Mouse (Mus musculus) gastrocnemius, postnatal 14 days (tissue): Measurements from ENCODE around the gene Rnf167. TPM values are rescaled to one million over a fixed set of nuclear protein-coding genes. Genes with fewer than 3 reads are reported as not detected.

Experiments
- DNase-seq: peaks from one replicate; pipeline ENCODE4 v3.0.0; 2021; ENCODE audit warnings: mixed read lengths
- intact Hi-C: fragments of 180-260 bp; cut with DNase I; formaldehyde crosslinking; loops from one replicate; pipeline ENCODE4 v1.15.1; 2025; ENCODE audit warnings: low total_unique reads
- long read RNA-seq, 2 experiments: library from polyadenylated mRNA; stranded (forward); transcript quantifications; one replicate each; pipeline ENCODE4 v2.0.0; 2021
- total RNA-seq, 2 experiments: library from RNA; stranded (reverse); gene quantifications; 2 replicates each; pipeline ENCODE4 v1.2.3; 2021

The Rnf167 gene
- 10 to 100 TPM; 34.9 to 35.7 TPM for total RNA-seq
- long read RNA-seq, experiment 1, transcript Rnf167-201 (9 exons, 1,833 nt), result major isoform, 13 of 23 reads
- long read RNA-seq, experiment 1, partial matches to known transcripts, result 4 of 23 reads
- long read RNA-seq, experiment 1, other reads (novel, unspliced or antisense), result 6 of 23 reads
- long read RNA-seq, experiment 2, transcript Rnf167-201 (9 exons, 1,833 nt), result major isoform, 16 of 31 reads
- long read RNA-seq, experiment 2, partial matches to known transcripts, result 6 of 31 reads
- long read RNA-seq, experiment 2, other reads (novel, unspliced or antisense), result 9 of 31 reads

DNA sequence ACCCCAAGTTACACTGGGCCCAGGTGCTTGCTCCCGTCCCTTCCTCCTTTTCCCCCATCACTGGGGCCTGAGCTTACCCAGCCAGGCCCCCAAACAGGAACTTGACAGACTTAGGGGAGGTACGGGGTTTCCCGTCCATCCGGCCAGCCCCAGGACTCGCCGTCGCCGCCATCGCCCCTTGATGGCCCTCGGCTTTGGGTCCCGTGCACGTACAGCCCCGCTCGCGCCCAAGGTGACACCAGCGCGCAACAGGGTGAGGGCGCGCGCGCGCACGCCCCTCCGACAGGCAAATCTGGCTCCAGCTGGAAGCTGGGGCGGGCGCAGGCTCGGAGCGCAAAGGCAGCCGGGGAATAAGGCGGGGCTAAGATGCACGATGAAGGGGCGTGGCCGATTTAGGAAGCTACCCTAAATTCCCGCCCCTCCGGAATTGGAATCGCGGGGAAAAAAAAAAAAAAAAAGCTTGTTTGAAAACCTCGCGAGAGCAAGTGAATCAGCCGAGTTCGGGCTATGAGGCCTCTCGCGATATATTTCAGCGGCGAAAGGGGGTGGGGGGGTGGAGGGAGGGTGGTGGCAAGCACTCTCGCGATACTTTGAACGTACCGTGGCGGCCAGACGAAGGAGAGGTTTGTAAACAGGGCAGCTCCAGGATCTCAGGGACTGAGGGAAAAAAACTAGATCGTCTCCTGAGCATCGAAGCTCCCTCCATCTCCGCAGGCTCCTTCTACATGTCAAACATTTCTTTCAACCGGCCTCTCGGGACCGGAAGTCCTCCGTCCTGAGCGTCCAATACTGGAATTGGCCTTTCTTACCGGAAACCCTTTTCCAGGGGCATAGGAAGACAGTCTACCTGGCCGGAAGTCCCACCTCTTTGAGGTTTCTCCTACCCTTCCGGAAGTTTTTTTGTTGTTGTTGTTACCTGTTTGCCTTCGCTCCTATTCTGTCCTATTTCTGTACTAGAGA is at the start of gene Rnf167, which contains the start of gene Slc25a11:
Rnf167 (plus strand) TSS at position 545 of the 960 bp plus-strand sequence.
Slc25a11 (minus strand) TSS at position 789 of the 960 bp plus-strand sequence.
- intact Hi-C loops, result no loop called here
- peak; percentile 96 for DNase-seq

DNA sequence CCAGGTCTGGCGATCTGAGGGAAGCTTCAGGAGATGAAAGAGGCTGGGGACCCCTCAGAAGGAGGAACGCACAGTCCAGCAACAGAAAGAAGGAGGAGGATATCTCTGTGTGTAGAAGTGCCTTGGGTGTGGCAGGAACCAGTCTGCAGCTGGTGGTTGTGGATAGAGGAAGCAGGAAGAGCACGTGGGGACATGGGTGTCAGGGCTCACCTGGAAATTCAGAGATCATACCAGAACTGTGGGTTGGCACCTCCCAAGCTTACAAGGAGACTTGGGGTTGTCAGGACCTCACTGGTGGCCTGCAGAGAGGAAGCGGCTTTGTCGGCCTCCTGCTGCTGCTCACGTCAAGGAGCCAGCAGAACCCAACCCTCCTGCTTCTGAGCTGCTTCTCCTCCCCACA is 49.7 kb upstream of the Rnf167 start:
- intact Hi-C loops, result no loop called here

DNA sequence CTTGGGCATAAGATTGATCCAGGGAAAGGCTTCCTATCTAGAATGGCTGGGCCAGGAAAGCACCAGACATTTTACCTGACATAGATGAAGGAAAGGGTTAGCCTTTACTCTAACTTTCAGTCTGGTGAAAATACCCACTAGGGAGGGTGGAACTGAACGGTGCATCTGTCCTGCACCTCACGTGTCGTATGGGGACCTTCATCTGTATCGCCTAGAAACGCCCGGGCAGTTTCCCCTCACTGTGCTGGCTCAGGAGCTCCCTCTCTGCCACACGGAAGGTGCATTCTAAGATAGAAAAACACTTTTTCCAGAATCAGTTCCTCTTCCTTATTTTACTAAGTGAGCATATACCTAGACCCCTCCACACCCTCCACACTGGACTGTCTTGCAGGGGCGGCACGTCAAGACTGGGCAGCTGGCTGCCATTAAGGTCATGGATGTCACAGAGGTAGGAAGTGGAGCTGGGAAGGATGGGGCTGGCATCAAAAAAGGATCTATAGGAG is 48.5 kb upstream of the Rnf167 start:
- intact Hi-C loops, result no loop called here
- no peak for DNase-seq

More for the DNA sequence above, 49.7 kb upstream of the Rnf167 start:
- DNase-seq, result no peak

DNA sequence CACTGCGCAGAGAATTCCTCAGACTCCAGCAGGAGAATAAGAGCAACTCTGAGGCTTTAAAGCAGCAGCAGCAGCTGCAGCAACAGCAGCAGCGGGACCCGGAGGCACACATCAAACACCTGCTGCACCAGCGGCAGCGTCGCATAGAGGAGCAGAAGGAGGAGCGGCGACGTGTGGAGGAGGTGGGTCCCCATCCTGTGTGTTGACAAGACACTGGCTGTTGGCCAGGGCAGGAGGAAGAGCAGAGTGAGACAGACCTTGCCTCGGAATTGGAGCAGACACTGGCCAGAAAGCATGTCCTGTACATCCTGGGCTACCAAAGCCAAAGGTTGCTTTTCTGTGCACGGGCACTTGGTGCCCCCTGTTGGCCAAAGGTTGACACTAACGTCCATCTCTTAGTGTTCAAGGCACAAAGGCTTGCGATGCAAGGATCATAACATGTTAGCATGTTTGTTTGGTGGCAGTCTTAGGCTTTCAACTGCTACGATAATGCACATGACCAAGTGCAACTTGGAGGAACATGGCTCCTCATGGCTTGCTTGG is 41.9 kb upstream of the Rnf167 start:
- intact Hi-C loops, result loop anchor here (2.0 to 10.0 kb wide), 3 partner anchors 73 to 150 kb away; partner anchors contain the start of genes Cxcl16, Gltpd2, Gm40193 and Med11
- peak; percentile 68 for DNase-seq

DNA sequence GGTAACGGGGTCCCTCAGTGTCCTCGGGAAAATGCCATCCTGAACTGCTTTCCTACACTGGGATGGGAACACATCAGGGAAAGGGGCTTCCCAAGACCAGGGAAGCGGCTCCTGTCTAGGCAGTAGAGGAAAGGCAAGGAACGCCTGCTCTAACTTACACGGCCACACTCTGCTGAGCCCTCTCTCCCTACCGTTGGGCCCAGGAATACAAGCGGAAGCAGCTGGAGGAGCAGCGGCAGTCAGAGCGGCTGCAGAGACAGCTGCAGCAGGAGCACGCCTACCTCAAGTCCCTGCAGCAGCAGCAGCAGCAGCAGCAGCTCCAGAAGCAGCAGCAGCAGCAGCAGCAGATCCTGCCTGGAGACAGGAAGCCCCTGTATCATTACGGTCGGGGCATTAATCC is 40.3 kb upstream of the Rnf167 start:
- intact Hi-C loops, result loop anchor here (5.0 to 10.0 kb wide), 2 partner anchors 74 to 152 kb away; partner anchors contain the start of genes Cxcl16, Gm40193, Med11 and Zmynd15
- DNase-seq, result no peak

DNA sequence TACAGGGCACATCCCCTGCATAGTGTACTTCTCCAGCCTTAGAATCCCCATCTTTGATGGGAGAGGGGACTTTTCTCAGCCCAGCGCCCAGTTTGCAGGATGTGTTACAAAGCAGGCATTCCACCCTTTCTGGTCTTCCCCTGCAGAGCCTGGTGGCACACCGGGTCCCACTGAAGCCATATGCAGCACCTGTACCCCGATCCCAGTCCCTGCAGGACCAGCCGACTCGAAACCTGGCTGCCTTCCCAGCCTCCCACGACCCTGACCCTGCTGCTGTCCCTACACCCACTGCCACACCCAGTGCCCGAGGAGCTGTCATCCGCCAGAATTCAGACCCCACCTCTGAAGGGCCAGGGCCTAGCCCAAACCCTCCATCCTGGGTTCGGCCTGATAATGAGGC is 39.4 kb upstream of the Rnf167 start:
- intact Hi-C loops, result loop anchor here (5.0 to 10.0 kb wide), 2 partner anchors 75 to 153 kb away; partner anchors contain the start of genes Cxcl16, Gm40193, Med11 and Zmynd15

DNA sequence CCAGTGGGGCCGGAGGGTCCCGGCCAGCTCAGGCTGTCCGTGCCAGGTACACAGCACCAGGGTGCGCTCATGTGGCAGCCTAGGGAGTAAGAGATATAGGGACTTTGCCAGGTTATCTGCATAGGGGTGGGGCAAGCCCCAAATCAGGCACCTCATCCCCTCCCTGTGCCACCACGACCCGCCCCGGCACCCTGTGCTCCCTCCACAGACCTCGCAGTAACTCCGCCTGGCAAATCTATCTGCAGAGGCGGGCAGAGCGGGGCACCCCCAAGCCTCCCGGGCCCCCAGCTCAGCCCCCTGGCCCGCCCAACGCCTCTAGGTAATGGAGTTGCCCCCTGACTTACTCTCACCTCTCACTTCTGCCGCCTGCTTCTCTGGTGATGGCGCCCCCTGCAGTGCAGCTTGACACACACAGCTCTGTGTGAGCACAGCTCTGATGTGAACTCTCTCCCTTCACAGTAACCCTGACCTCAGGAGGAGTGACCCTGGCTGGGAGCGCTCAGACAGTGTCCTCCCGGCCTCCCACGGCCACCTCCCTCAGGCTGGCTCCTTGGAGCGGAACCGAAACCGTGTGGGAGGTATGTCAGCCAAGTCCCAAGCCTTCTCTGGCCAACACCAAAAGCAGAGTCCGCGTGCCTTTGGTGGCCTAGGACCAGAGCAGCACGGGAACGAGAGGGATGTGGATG is 38.5 kb upstream of the Rnf167 start:
- peak; percentile 38 for DNase-seq
- intact Hi-C loops, result loop anchor here (5.0 to 10.0 kb wide), 2 partner anchors 76 to 154 kb away; partner anchors contain the start of genes Cxcl16, Gm40193, Med11 and Zmynd15

More for the DNA sequence above, 39.4 kb upstream of the Rnf167 start:
- no peak for DNase-seq

DNA sequence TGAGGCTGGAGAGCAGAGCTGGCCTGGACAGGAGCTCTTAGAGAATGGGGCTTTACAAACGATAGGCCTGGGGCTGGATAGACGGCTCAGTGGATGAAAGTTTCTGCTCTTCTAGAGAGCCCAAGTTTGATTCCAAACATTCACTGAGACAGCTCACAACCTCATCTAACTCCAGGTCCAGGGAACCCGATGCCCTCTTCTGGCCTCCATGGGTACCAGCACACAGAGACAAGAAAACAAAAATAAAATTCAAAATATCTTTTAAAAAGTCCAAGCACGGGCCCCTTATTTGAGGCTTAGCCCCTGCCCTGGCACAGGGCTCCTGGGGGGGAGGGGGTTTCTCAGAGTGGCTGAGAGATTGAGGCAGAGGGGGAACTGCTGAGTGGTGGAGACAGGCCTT is 36.3 kb upstream of the Rnf167 start:
- intact Hi-C loops, result loop anchor here (10.0 kb wide), 1 partner anchor 176 kb away; the partner anchor contains the start of gene Arrb2
- DNase-seq, result no peak

DNA sequence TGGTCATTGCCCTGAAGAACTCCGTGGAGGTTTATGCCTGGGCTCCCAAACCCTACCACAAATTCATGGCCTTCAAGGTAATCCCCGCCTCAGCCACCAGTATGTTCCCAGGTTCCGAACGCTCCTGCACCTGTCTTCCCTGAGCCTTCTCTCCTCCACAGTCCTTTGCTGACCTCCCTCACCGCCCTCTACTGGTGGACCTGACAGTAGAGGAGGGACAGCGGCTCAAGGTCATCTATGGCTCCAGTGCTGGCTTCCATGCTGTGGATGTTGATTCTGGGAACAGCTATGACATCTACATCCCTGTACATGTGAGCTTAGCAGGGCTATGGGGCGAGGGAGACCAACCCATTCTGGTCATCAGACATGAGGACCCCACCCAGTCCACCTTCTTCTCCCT is 34.5 kb upstream of the Rnf167 start:
- no peak for DNase-seq
- intact Hi-C loops, result loop anchor here (10.0 kb wide), 1 partner anchor 178 kb away; the partner anchor contains the start of gene Arrb2

DNA sequence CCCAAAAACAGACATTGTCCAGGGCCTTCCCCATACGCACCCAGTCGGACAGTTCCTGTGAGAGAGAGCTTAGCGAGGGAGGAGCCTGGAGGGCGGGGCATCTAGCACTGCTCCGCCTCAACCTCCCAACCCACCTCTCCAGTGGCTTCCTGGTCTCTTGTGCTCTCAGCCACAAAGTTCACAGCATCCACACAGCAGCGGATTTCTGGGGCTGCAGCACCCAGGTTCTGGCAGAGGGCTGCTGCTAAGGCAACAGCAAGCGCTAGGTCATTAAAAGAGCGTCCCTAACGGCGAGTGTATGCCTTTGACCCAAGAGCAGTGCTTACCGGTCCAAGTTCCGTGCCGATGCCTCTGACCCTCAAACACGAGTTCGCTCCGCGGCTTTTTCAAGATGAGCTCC is 32.0 kb upstream of the Rnf167 start:
- intact Hi-C loops, result loop anchor here (10.0 kb wide), 1 partner anchor 180 kb away; the partner anchor contains the start of gene Arrb2

DNA sequence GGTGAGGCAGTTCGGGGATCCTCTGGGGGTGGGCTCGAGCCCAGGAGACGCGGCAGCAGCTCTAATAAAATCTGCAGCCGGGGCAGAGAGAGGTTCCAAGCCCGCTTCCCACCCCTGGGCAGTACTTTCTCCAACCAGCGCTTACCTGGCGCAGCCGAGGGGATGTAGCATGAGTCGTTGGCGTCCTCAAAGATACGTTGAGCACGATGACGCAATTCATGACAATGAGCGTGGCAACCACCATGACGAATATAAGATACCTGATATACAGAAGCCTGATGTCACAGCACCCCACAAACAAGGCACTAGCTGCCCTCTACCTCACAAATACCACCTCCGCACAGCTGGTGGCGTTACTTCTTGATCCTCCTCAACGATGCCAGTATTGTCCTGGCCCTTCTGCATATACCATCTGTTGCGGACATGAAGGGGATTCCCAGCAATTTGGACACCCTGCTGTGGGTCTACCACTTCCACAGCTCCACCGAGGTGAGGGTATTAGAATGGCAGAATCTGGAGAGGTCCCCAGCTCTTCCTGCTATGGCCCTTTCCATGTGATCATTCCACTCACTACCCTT is 31.4 kb upstream of the Rnf167 start, which contains the start of gene 4930544D05Rik:
4930544D05Rik (plus strand) TSS at position 333 of the 578 bp plus-strand sequence.
- intact Hi-C loops, result loop anchor here (10.0 kb wide), 1 partner anchor 181 kb away; the partner anchor contains the start of gene Arrb2
- no peak for DNase-seq

More for the DNA sequence above, 32.0 kb upstream of the Rnf167 start:
- DNase-seq, result peak; percentile 73

DNA sequence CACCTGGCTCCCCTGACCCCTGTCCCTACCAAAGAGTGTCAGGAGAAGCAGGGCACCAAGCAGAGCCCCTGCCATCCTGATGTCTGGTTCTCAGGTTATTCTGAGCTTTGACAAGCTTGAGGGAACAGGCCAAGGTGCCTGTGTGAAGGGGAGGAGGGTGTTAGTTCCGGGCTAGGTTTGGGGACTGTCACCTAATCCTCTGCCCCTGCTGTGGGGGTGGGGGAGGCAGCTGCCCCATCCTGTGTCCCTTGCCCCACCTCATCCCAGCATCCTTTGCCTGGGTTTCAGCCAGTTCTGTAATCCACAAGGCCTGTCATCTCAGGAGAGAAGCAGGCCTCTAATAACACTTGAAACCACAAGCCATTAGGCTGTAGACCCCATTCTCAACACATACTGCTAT is 27.9 kb upstream of the Rnf167 start, which contains the start of gene Chrne:
Chrne (minus strand) TSS at position 116 of the 400 bp plus-strand sequence.
- intact Hi-C loops, result loop anchor here (10.0 kb wide), 1 partner anchor 184 kb away; the partner anchor contains the start of gene Arrb2
- peak; percentile 46 for DNase-seq

DNA sequence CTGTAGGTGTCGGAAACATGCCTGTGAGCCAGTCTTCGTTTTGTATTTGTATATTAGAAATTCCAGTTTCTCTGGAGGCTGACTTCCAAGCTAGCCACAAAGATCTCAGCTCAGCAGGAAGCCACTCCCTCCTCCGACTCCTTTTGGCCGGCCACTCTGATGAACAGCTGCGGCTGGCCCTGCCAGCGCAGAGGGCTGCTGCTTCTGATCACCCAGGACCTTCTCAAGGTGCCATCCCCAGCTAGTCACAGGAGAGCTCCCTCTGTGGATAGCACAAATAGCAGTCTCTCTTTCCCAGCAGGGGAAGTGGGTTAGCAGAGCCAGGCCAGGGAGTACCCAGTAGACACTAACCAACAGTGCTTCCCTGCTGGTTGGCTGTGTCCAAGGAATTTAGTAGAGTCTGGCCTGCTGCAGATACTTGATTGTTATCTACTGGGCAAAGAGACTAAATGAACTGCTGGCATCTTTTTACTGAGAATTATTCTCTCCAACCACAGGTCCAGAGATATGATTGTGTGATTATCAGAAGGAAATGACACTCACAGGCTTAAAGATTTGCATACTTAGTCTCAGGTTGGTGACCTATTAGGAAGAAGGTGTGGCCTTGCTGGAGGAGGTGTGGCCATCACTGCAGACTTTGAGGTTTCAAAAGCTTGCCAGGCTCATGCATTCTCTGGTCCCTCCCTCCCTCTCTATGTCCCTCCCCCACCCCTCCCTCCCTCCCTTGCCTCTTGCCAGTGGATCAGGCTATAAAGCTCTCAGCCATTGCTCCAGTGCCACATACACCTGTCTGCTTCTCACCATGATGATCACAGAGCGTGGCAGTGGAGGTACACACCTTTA is 24.8 kb upstream of the Rnf167 start:
- intact Hi-C loops, result loop anchor here (5.0 kb wide), 1 partner anchor 830 kb away; no protein-coding TSS in a partner anchor

DNA sequence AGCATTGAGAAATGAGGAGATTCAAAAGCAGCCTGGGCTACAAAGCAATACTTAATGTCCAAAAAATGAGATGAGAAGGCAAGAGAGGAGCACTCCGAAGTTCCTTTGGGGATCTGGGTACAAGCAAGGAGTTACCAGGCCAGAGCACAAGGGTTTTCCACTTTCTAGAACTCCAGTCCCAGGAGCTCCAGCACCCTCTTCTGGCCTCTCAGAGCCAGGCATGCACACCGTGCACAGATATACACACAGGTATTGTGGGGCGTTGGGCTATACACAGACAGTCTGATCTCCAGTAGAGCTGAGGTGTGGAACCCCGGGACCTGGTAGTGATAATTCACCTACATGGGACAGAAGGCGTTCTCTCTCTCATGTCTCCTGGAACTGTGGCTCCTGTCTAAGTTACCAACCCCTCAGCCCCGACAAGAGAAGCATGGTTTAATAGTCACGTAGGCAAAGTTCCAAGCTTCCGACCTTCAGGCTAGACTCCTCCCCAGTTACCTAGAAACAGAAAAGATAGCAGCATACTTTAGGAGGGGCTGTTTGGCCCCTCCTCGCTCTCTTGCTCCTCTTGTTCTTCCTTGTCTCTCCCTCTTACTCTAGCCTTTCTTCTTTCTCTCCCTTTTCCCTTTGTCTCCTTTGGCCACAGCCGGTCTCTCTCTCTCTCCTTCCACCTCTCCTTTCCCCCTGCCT is 23.8 kb upstream of the Rnf167 start:
- intact Hi-C loops, result loop anchor here (5.0 kb wide), 1 partner anchor 831 kb away; no protein-coding TSS in a partner anchor
- no peak for DNase-seq

More for the DNA sequence above, 24.8 kb upstream of the Rnf167 start:
- peak; percentile 71 for DNase-seq

DNA sequence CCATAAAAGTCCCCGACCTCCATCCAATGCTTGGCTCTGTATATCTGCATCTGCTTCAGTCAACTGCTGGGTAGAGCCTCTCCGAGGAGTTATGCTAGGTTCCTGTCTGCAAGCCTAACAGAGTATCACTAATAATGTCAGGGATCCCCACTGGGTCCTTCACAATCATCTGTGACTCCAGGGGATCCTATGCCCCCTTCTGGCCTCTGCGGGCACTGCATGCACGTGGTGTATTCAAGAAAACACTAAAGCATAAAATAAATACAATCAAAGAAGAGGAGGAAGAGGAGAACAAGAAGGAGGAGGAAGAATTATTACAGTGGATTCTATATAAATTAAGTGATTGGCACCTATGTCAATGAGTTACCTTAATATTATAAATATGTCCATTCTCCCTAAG is 21.6 kb upstream of the Rnf167 start:
- peak; percentile 51 for DNase-seq
- intact Hi-C loops, result loop anchor here (5.0 kb wide), 1 partner anchor 132 kb away; no protein-coding TSS in a partner anchor

DNA sequence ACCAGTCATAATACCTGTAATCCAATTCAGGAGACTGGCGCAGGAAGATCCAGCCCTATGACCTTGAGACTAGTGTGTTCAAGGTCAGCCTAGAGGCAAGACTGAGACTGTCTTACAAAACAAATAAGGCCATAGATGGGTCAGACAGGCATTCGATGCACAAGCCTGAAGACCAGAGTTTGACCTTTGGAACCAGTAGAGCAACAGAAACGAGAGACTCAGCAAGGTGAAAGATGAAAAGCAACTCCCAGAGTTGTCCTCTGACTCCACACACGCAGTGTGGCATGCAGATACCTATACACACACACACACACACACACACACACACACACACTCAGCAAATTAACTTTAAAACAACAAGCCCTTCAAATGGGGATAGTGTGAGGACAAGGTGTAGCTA is 20.2 kb upstream of the Rnf167 start:
- DNase-seq, result no peak
- intact Hi-C loops, result loop anchor here (5.0 kb wide), 1 partner anchor 130 kb away; no protein-coding TSS in a partner anchor
